Mouse (Mus musculus): ENCODE data around the gene Gm20812. TPM values are rescaled to one million over a fixed set of nuclear protein-coding genes. Genes with fewer than 3 reads are reported as not detected.

Gene Gm20812
- total RNA-seq (2023), result not detected

GRCm38 (mm10) chrY:12381681-12382080, at the start of gene Gm20812:
Gene Gm20812, plus strand, starts transcription at chrY:12381981.

Other genes starting within 250 kb of the Gm20812 start
- gene Gm29554, start 108.0 kb upstream of the Gm20812 start, total RNA-seq (2023), result not detected

Measured in CD4-positive naive resting alpha-beta T cell, adult 76 days (primary cell).